Mouse (Mus musculus): Measurements from ENCODE around the gene Gimd1. TPM values are rescaled to one million over a fixed set of nuclear protein-coding genes. Genes with fewer than 3 reads are reported as not detected.

The Gimd1 gene
- total RNA-seq (2017), result not detected in 3 replicates

DNA sequence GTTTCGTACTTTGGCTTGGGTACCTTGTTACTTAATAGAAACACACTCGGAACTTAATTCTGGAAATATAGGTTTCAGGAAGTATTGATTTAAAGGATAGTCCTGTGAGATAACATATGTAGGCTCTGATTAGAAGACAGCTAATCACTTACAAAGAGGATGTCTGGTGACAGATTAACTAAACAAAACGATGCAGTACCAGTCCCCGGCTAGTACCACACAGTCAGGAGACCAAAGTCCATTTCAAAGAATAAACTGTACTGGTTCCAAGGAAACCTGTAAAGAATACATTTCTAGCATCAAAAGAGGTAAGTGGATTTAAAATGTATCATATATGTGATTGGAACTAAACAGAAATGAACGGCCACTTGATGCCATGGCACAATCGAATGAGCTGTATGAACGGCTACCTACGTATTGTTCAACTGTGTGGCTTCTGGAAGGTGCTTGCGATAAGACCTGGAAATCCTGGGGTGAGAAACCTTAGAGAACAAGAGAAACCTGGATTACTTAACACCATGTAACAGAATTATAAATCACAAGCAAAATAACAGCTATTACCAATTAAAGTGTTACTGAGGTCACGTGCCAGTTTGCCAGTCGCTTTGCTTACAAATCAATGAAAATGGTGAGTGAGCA lies at the start of gene Gimd1:
Gene Gimd1, plus strand, starts transcription at position 220 of the 639 bp plus-strand sequence.
- no peak for ATAC-seq (replicated peaks; ENCODE audit: insufficient number of reproducible peaks, low FRiP score, low TSS enrichment, poor library complexity, severe bottlenecking)

DNA sequence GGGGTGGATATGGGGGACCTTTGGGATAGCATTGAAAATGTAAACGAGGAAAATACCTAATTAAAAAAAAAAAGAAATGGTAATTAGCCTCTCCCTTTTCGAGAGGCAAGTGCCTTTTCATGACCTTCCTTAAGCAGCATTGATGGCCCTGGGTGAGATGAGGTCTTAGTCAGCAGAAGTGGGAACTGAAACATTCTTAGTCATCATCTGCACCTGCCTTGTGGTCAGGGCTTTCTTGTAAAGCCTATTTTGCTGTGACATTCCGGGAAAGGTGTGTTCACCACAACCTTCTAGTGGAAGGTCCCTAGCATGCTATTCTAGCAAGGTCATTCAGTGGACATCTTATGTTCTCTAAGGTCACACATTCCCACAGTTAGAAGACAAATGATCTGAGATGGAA lies 48.4 kb upstream of the Gimd1 start:
- ATAC-seq (replicated peaks; ENCODE audit: insufficient number of reproducible peaks, low FRiP score, low TSS enrichment, poor library complexity, severe bottlenecking), result no peak

DNA sequence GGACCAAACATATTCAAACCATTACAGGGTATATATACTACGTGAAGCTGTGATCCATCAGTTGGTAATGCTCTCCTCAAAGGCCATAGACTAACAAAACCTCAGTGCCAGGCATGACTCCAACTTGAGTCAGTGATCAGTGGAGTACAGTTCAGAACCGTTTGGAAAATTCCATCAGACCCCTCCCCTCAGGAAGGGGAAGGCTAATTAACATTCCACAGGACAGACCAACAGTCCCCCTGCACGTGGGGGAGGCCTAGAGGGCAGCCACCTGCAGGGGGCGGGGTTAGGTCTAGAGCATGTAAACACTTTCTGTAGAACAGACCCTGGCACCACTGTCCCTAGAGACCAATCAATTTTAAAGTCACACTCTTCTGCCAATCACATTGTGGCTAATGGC lies 47.3 kb upstream of the Gimd1 start:
- ATAC-seq (replicated peaks; ENCODE audit: insufficient number of reproducible peaks, low FRiP score, low TSS enrichment, poor library complexity, severe bottlenecking), result no peak

DNA sequence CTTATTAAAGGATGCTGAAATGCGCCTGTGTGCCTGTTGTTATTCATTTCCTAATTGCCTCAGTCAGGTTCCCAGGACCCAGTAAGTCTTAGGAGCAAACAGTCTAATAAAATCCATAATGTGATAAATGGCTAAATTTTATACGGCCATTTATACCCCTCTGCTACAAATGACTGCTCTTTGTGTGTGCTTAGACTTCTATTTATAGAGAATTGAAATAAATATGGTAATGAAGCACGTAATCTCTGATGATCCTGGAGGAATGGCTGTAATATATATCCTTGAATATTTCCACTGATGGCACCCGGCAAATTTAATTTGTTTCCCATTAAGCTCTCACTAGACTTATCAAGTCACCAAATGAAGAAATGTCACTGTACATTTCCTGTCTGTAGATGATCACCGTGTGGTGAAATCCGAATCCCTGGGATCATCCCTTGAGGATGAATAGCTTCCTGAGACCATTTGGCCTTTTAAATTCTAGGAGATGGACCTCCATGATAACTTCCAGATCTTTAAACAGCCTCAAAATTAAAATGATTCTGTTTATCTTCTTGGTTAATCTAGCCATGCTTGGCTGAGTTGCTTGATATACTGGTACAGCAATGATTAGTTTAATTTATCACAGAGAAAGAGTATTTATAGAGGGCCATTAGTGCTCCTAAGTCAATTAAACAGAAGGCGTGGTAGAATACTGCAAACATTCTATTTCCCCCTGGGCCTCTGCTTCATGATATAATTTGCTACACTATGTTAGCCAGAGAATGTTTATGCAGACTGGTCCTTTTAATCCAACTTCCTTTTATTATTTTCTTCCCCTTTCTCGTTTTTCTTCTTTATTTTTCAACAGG lies 44.3 kb upstream of the Gimd1 start:
- no peak for ATAC-seq (replicated peaks; ENCODE audit: insufficient number of reproducible peaks, low FRiP score, low TSS enrichment, poor library complexity, severe bottlenecking)

DNA sequence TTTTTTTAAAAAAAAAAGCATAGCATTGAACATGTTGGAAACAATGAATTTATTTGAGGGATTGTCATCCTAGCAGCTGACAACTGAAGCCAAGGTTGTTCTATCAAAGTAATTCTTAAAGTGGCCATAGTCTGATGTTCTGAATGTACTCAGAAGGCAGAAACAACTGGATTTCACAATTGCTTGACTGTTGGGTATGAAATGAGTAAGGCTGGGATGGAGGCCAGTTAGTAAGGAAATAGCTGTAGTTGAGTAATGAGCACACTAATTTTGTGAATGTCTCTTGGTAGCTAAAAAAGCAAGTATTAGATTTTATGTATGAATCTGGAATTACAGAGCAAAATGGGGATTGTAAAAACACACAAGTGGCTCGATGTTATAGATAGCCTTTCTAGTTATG lies 41.5 kb upstream of the Gimd1 start:
- ATAC-seq (replicated peaks; ENCODE audit: insufficient number of reproducible peaks, low FRiP score, low TSS enrichment, poor library complexity, severe bottlenecking), result no peak

DNA sequence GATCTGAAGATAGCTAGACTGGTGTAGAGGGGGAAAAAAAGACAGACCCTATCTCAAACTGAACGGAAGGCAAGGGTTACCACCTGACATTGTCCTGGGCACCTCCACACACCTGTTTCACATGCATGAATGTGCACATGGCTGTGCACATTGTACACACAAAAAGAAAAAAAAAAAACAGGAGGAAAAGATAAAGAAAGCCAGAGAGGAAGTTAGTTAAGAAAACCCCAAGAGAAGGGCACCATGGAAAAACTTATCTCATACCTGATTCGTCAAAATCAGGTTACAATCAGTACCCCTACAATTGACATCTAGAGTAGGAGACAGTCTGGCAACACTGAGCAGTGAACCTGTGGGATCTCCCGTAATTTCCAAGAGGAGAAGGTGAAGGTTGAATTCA lies 39.6 kb upstream of the Gimd1 start:
- ATAC-seq (replicated peaks; ENCODE audit: insufficient number of reproducible peaks, low FRiP score, low TSS enrichment, poor library complexity, severe bottlenecking), result no peak

DNA sequence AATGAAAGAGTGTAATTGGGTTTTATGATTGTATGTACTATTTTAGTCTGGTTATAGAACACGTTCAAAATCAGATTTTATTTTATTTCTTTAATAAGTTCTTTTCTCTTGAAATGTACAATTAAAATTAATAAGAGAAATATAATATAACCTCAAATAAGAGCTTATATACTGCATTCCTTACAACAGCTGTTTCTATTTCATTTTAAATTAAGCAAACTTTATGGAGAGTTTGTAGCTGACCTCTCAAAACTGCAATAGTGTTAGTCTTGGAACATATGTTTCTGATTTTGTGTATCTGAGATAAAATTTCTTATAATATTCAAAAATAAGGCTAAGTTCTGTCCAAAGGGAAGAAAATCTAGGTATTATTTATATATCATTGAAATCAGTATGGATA lies 39.0 kb upstream of the Gimd1 start:
- no peak for ATAC-seq (replicated peaks; ENCODE audit: insufficient number of reproducible peaks, low FRiP score, low TSS enrichment, poor library complexity, severe bottlenecking)

DNA sequence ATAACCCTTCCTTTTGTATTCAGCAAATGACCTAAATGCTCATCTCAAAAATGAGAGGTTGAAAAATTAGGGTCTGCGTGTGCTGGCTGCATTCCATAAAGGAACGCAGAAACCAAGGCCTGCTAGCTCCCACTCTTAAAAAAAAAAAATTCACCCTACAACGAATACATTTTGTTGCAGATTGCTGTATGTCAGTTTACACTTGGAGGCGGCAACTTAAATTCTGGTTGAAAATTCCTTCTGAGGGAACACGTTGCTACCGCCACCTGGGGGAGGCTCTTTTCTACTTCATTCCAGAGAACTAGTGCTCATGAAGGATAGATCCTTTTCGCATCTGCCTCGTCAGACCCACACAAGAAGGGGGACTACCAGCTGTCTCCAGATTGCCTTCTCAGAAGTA lies 879 bp upstream of the Gimd1 start:
- ATAC-seq (replicated peaks; ENCODE audit: insufficient number of reproducible peaks, low FRiP score, low TSS enrichment, poor library complexity, severe bottlenecking), result no peak

DNA sequence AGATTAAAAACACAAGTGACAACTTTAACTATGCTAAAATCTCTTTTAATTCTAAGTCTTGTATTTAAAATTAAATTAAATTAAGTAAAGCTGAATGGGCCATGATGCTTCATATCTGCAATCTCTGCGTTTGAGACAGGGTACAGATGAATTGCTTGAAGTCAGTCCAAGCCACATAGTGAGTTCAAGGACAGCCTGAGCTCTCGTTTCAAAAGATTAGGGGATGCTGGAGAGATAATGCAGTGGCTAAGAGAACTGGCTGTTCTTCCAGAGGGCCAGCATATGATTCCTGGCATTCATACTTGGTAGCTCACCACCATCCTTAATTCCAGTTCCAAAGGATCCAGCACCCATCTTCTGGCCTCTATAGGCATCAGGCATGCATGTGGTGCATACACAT lies 3.6 kb downstream of the Gimd1 start:
- no peak for ATAC-seq (replicated peaks; ENCODE audit: insufficient number of reproducible peaks, low FRiP score, low TSS enrichment, poor library complexity, severe bottlenecking)

DNA sequence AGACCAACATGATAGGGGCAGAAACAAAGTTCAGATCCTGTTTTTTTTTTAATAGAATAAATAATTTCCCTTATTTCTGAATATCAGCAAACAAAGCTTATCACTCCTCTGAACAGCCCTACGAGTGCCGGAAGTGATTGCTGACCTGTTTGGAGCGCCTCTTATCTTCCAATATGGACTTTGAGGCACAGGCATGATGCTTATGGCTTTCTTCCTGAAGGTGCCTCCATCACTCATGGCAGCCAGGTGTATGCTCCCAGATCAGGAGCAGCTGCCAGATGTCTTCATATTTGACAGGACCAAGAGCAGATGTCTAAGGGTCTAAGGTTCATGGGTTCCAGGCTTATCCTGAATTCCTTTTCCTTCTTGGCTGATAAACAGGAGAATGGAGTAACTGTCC lies 7.5 kb downstream of the Gimd1 start:
- ATAC-seq (replicated peaks; ENCODE audit: insufficient number of reproducible peaks, low FRiP score, low TSS enrichment, poor library complexity, severe bottlenecking), result no peak

DNA sequence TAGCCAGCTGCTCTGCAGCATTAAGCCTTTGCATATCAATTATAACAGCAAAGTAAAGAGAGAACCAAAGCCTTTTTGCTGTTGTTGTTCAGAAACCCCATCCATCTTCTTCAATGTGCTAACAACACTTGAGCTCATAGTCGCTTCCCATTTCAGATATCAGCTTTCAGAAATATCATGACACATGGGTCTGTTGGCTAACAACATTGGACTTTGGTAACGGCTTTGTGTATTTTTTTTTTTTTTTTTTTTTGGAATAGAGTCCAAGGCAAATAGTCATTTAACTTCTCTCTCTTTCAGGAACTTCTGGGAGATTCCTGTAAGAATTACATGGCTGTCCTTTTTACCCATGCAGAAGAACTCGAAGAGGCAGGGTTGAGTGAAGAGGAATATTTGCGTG lies 14.5 kb downstream of the Gimd1 start:
- no peak for ATAC-seq (replicated peaks; ENCODE audit: insufficient number of reproducible peaks, low FRiP score, low TSS enrichment, poor library complexity, severe bottlenecking)

DNA sequence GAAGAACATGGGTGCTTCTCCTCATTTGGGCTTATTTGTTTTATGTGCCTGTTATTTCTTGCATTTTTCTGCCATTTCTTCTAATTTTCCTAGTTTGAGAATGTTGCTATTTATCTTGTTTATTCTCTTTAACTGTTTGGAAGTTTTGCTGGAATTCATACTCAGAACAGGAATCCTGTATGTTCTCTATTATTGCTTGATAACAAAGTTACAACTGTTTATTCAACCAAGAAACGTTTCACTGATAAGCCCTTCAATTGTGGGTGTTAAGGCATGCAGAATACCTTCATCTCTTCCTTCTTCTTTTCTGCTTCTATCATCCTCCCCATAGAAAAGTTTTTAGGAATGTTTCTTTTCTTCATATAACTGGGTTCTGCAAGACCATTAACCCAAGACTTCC lies 17.2 kb downstream of the Gimd1 start:
- ATAC-seq (replicated peaks; ENCODE audit: insufficient number of reproducible peaks, low FRiP score, low TSS enrichment, poor library complexity, severe bottlenecking), result no peak

DNA sequence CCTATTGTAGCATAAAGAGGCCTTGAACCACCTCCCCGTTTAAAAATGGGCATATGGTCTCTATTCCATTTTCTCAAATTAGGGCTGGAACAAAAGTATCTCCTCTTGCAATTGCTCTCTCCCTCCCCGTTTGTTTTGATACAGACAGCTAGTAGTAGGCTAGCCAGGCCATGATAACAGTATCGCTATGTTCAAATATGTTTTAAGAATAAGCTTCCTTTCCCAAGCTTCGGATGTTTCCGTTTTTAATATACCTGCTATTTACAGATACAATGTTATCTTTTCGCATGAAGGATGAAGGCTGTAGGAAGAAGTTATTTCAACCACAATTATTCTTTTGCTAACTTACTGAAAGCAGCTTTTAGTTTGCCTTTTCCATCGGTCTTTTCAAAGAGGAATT lies 19.7 kb downstream of the Gimd1 start:
- ATAC-seq (replicated peaks; ENCODE audit: insufficient number of reproducible peaks, low FRiP score, low TSS enrichment, poor library complexity, severe bottlenecking), result no peak

DNA sequence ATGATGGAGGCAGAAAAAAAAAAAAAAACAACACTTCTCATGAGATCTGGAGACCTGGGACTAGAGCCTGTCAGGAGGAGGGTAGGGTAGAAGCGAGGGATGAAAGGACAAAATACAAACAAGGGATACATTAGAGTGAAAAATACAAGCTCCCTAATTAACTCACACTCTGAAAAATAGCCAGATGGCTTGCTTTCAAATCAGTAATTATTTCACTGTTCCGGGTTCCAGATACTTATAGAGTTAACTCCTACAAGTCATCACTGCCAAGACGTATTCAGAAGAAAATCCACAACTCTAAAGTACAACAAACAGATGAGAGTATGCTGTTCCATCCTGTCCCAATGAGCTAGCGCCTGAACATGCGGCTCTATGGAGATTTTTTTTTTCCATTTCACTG lies 20.6 kb downstream of the Gimd1 start:
- no peak for ATAC-seq (replicated peaks; ENCODE audit: insufficient number of reproducible peaks, low FRiP score, low TSS enrichment, poor library complexity, severe bottlenecking)

DNA sequence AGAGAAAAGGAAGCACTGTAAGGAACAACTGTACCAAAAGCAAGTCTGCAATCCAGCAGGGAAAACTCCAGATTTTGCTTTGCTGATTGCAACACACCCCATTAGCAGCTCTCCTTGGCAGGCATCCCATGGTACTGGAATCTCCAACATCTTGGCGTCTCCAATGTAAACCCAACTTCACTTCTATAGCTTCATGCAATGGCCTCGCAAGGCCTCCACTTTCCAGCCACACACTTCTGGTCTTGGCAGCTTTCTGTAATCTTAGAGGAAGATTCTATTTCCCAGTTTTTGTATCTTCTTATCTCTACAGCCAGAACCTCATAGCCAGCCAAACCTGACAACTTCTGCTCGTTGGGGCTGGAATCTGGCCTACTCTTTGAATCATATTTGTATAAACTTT lies 22.2 kb downstream of the Gimd1 start:
- no peak for ATAC-seq (replicated peaks; ENCODE audit: insufficient number of reproducible peaks, low FRiP score, low TSS enrichment, poor library complexity, severe bottlenecking)

DNA sequence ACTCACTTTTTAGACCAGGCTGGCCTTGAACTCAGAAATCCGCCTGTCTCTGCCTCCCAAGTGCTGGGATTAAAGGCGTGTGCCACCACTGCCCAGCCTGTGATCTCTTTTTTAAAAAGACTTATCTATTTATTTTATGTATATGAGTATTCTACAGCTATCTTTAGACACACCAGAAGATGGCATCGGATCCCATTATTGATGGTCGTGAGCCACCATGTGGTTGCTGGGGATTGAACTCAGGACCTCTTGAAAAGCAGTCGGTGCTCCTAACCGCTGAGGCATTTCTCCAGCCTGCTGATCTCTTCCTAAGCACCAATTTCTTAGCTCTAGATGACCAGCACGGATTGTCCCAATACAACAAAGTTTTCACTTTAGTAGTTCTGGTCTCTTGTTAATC lies 24.3 kb downstream of the Gimd1 start:
- ATAC-seq (replicated peaks; ENCODE audit: insufficient number of reproducible peaks, low FRiP score, low TSS enrichment, poor library complexity, severe bottlenecking), result no peak

DNA sequence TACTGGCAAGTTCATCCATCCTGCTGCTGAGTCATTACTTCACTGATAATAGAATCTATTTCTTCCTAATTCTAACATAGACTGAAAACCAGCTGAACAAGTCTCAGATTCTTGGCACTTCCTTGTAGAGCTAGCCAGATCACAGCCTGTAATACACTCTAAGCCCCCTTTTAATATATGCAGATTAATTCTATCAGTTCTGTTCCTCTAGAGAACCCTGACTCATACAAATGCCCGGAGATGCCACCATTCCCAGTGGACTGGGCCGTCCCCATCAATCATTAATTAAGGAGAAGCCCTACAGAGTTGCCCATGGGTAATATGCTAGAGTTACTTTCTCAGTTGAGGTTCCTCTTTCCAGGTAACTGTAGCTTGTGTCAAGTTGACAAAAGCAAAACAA lies 26.3 kb downstream of the Gimd1 start:
- ATAC-seq (replicated peaks; ENCODE audit: insufficient number of reproducible peaks, low FRiP score, low TSS enrichment, poor library complexity, severe bottlenecking), result no peak

DNA sequence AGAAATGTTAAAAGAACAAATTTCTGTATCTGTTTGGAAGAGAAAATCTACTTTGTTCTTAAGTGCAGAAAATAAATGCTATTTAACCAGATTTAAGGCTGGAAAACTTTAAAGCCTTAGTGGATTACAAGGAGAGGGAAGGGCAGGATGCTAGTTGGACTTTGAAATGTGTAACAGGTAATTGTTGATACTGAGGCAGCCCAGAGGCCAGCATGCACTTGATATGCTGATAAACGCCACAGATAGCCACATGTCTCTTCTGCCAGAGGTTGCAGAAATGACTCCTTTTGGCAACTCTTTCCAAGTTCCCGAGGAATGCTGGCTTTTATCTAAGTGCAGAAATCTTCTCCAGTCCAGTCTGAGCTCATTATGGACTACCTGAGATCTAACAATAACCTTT lies 47.9 kb downstream of the Gimd1 start:
- no peak for ATAC-seq (replicated peaks; ENCODE audit: insufficient number of reproducible peaks, low FRiP score, low TSS enrichment, poor library complexity, severe bottlenecking)

DNA sequence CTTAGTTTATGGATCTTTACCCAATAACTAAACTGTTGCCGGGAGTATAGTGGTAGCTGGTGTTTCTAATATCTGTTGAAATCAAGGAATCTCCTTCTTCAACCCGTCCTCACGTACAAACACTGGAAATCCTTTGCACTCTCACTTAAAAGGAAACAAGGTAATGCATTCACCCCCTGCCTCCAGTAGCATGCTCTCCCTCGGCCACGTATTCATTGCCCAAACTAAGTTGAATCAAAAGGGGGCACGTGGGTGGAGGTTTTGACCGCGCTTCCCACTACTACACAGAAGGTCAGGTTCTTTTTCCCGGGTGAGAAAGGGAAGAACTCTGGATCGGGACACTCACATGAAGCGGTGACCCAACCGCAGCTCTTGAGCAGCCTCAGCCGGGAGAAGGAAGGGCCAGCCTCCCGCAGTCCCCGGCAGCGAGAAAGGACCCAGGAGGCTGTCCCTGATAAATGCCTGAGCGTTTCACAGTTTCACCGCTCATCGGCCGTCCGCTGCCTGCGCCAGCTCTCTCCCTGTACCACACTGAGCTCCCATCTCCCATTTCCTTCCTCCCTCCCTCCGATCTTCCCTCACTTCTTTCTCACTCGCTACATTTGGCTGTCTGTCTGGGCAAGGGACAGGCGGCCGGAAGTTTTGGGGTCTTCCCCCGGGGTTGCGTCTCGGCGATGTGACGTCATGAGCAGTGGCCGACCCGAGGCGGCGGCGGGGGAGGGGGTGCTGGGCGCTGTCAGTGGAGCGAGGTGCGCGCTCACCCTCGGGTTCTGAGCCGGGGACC lies 54.0 kb downstream of the Gimd1 start, which contains the start of gene Tbck:
Gene Tbck, plus strand, starts transcription at position 698 of the 784 bp plus-strand sequence.
- peak; percentile 91 for ATAC-seq (replicated peaks; ENCODE audit: insufficient number of reproducible peaks, low FRiP score, low TSS enrichment, poor library complexity, severe bottlenecking)
